Mouse (Mus musculus) stomach, postnatal 0 days (tissue): ENCODE results near the gene Sec1.

Source experiments
- CTCF ChIP-seq: IDR thresholded peaks from 2 replicates; pipeline ENCODE4 v1.5.1; 2016; ENCODE audit warnings: antibody characterized with exemption, low read depth, mild to moderate bottlenecking, moderate library complexity
- EP300 ChIP-seq: optimal IDR thresholded peaks from 2 replicates; pipeline ENCODE3; 2016; ENCODE audit warnings: antibody characterized with exemption

DNA sequence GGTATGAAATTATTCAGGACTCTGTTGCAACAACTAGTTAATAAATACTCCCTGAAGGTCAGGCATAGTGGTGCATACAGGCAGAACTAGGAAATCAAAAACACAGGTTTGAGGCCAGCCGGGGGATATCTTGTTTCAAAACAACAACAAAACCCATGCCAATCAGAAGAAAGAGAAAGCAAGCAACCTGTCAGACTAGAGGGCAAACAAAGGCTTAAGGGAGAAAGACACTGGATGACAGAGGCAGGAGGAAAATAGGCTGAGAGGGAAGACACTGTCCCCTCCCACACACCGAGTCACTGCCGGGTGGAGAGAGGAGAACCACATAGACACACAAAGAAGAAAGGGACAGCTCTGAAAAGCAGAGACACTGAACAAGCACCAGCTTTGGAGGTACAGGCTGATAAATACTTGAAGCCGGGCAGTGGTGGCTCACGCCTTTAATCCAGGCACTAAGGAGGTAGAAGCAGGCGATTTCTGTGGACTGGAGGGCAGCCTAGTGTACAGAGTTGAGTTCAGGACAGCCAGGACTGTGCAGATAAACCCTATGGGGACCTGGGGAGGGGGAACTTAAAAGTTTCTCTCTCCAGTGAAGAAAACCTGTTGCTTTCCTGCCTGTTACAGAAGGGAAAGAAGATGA is 19.8 kb upstream of the Sec1 start:
- TF ChIP-seq CTCF: no peak
- TF ChIP-seq EP300: no peak
